Mouse (Mus musculus) hindbrain, embryonic 12.5 days (tissue): ENCODE data around the gene Atp6v1g1. TPM values are rescaled to one million over a fixed set of nuclear protein-coding genes. Genes with fewer than 3 reads are reported as not detected.

Experiments used
- ATAC-seq: fragments of 200-750 bp; cut with Nextera tagmentation; 2 replicates; pipeline ENCODE4 v1.8.0; 2017; ENCODE audit warnings: moderate TSS enrichment; ENCODE audit not compliant: low FRiP score
- H3K27ac ChIP-seq: fragments of 300-500 bp; sonication (generic); 2 replicates; pipeline ENCODE4 v1.5.1; 2016; ENCODE audit warnings: mild to moderate bottlenecking
- H3K27me3 ChIP-seq: fragments of 300-500 bp; sonication (generic); 2 replicates; pipeline ENCODE4 v1.6.1; 2016; ENCODE audit warnings: mild to moderate bottlenecking
- H3K36me3 ChIP-seq: fragments of 300-500 bp; sonication (generic); 2 replicates; pipeline ENCODE4 v1.6.1; 2016; ENCODE audit warnings: mild to moderate bottlenecking
- H3K4me1 ChIP-seq: fragments of 300-500 bp; sonication (generic); 2 replicates; pipeline ENCODE4 v1.6.1; 2016
- H3K4me2 ChIP-seq: fragments of 300-500 bp; sonication (generic); replicated peaks from 2 replicates; pipeline ENCODE4 v1.6.1; 2016; ENCODE audit warnings: mild to moderate bottlenecking
- H3K4me3 ChIP-seq: fragments of 300-500 bp; sonication (generic); 2 replicates; pipeline ENCODE4 v1.5.1; 2016; ENCODE audit warnings: mild to moderate bottlenecking
- H3K9ac ChIP-seq: fragments of 300-500 bp; sonication (generic); 2 replicates; pipeline ENCODE4 v1.6.1; 2016; ENCODE audit warnings: mild to moderate bottlenecking, moderate library complexity
- H3K9me3 ChIP-seq: fragments of 300-500 bp; sonication (generic); replicated peaks from 2 replicates; pipeline ENCODE4 v1.6.1; 2016; ENCODE audit warnings: mild to moderate bottlenecking
- WGBS: fragments of 180-500 bp; shearing (Covaris S2); methylation state at CpG from one replicate; pipeline ENCODE4 v1.1.7; 2016; 5-methylcytosine and 5-hydroxymethylcytosine counted together
- polyA plus RNA-seq: library from polyadenylated mRNA; unstranded; fragments of >200 nt; fragmentation: Nextera tagmentation; extraction: Ambion mirVana; gene quantifications from 2 replicates; pipeline ENCODE4 v1.2.1, GENCODE M21; 2016

Gene Atp6v1g1
- polyA plus RNA-seq, 1 experiment from 2014 or later: 365 TPM

DNA sequence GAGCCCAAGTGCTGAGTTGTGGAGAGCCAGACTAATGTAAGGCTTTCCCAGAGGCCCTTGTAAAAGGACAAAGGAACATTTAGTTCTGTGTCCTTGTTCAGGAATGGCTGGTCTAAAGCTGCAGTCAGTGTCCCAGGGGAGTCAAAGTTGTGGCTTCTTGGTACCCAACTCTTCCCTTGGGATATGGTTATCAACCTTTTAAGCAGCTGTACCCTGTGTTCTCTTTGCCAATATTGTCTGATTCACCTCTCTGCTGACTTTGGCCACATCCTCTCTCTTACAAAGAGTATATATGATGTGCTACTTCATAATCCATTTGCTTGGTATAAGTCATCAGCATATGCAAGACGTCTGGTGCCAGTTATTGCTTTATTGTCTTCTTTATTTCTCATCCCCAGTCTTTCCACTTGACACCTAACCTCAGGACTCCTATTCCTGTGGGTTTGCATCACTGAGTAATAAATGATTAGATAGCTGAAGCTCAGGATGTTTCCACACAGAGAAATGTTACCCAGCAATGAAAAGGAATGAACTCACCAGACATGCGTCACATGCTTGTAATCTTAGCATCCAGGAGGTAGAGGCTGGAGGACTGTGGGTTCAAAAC, 22.7 kb upstream of the Atp6v1g1 start:
- H3K27ac ChIP-seq: no peak overlapping the region
- H3K4me2 ChIP-seq: no peak overlapping the region
- no peak overlapping the region for H3K4me3 ChIP-seq
- no peaks in the 10 kb centered on the region for H3K9me3 ChIP-seq
- 80% methylated on average over 2 of the region's 2 CpGs for WGBS
- H3K27me3 ChIP-seq: no peaks in the 10 kb centered on the region
- H3K9ac ChIP-seq: no peak overlapping the region
- H3K36me3 ChIP-seq: no peaks in the 10 kb centered on the region
- H3K4me1 ChIP-seq: no peaks in the 10 kb centered on the region
- no peak for ATAC-seq

GRCm38 (mm10) chr4:63525514-63525913, 19.1 kb upstream of the Atp6v1g1 start:
- Histone ChIP-seq H3K9me3 (no peaks in the 10 kb centered on the region), H3K4me1 (no peaks in the 10 kb centered on the region), H3K4me3 (no peak overlapping the region), H3K27me3 (no peaks in the 10 kb centered on the region), H3K4me2 (no peak overlapping the region), H3K36me3 (no peaks in the 10 kb centered on the region), H3K9ac (no peak overlapping the region), H3K27ac (no peak overlapping the region)
- no peak for ATAC-seq
- 77% methylated on average over 8 of the region's 8 CpGs for WGBS

DNA sequence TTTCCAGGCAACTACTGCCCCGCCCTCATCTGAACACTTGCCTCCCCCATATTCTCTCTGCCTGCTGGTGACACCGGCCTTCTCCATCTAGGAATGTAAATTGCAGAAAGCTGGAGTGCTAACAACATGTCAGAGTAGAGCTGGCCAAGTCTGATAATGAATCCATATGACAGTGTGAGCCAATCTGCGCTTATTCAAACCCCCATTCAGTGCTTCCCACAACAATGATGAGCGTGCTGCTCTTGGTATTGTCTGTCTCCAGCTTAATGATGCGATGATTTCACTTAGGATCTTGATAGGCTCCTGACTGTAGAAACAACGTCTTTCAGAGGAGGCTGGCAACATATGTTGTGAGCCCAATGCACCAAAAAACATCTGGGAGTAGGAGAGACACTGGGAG, 15.6 kb upstream of the Atp6v1g1 start:
- Histone ChIP-seq H3K4me2 (no peak overlapping the region), H3K4me1 (no peaks in the 10 kb centered on the region), H3K27me3 (no peaks in the 10 kb centered on the region), H3K27ac (no peak overlapping the region), H3K9ac (no peak overlapping the region), H3K4me3 (no peak overlapping the region), H3K9me3 (no peaks in the 10 kb centered on the region), H3K36me3 (no peaks in the 10 kb centered on the region)
- no peak for ATAC-seq
- 73% methylated on average over 6 of the region's 6 CpGs for WGBS

DNA sequence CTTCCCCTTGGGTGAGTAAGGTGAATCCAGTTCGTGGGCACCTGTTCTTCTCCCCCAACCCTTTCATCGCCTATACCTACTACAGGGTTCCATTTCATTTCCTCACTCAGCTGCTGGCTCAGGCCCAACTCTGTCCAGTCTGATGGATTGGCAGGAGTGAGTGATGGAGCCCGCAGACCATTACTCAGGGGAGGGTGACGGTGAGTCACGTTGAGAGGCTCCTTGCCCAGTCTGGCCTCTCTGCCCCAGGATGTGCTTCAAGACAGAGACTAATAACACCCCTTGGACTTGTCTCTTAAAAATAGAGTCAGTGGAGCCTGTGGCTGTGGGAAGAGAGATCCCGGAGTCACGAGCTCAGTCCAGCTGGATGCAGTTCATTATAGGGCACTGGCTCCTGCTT, 14.2 kb upstream of the Atp6v1g1 start:
- ATAC-seq: no peak
- Histone ChIP-seq H3K4me2 (no peak overlapping the region), H3K9ac (no peak overlapping the region), H3K27ac (no peak overlapping the region), H3K36me3 (no peaks in the 10 kb centered on the region), H3K9me3 (no peaks in the 10 kb centered on the region), H3K4me1 (no peaks in the 10 kb centered on the region), H3K4me3 (no peak overlapping the region), H3K27me3 (no peaks in the 10 kb centered on the region)
- 82% methylated on average over 7 of the region's 7 CpGs for whole genome bisulfite sequencing

GRCm38 (mm10) chr4:63537602-63538001, 7.0 kb upstream of the Atp6v1g1 start:
- no peaks in the 10 kb centered on the region for H3K27me3 ChIP-seq
- no peak overlapping the region for H3K27ac ChIP-seq
- H3K9me3 ChIP-seq: no peaks in the 10 kb centered on the region
- no peak for ATAC-seq
- no peak overlapping the region for H3K4me3 ChIP-seq
- 87% methylated on average over 4 of the region's 4 CpGs for WGBS
- no peak overlapping the region for H3K4me2 ChIP-seq
- H3K4me1 ChIP-seq: no peaks in the 10 kb centered on the region
- H3K36me3 ChIP-seq: no peaks in the 10 kb centered on the region
- no peak overlapping the region for H3K9ac ChIP-seq

GRCm38 (mm10) chr4:63542209-63542608, 2.4 kb upstream of the Atp6v1g1 start:
- WGBS: 78% methylated on average over 2 of the region's 2 CpGs

GRCm38 (mm10) chr4:63543746-63544493, 652 bp upstream of the Atp6v1g1 start:
- peak overlapping the region; percentile 79 for H3K4me2 ChIP-seq
- no peaks in the 10 kb centered on the region for H3K27me3 ChIP-seq
- peaks cover 24% of the 10 kb centered on the region for H3K4me1 ChIP-seq
- peak overlapping the region; percentile 87 for H3K4me3 ChIP-seq
- peak overlapping the region; percentile 88 for H3K27ac ChIP-seq
- no peaks in the 10 kb centered on the region for H3K9me3 ChIP-seq
- WGBS: 59% methylated on average over 10 of the region's 10 CpGs
- peak overlapping the region; percentile 33; the same call in 1 of the 2 replicates for H3K9ac ChIP-seq
- peak; percentile 69 for ATAC-seq
- H3K36me3 ChIP-seq: peaks cover 6% of the 10 kb centered on the region

More at GRCm38 (mm10) chr4:63542209-63542608, 2.4 kb upstream of the Atp6v1g1 start:
- H3K27ac ChIP-seq: no peak overlapping the region
- no peak overlapping the region for H3K4me2 ChIP-seq
- H3K27me3 ChIP-seq: no peaks in the 10 kb centered on the region
- no peaks in the 10 kb centered on the region for H3K36me3 ChIP-seq
- no peak overlapping the region for H3K4me3 ChIP-seq
- H3K4me1 ChIP-seq: peaks cover 21% of the 10 kb centered on the region
- H3K9me3 ChIP-seq: no peaks in the 10 kb centered on the region
- H3K9ac ChIP-seq: no peak overlapping the region
- ATAC-seq: no peak

DNA sequence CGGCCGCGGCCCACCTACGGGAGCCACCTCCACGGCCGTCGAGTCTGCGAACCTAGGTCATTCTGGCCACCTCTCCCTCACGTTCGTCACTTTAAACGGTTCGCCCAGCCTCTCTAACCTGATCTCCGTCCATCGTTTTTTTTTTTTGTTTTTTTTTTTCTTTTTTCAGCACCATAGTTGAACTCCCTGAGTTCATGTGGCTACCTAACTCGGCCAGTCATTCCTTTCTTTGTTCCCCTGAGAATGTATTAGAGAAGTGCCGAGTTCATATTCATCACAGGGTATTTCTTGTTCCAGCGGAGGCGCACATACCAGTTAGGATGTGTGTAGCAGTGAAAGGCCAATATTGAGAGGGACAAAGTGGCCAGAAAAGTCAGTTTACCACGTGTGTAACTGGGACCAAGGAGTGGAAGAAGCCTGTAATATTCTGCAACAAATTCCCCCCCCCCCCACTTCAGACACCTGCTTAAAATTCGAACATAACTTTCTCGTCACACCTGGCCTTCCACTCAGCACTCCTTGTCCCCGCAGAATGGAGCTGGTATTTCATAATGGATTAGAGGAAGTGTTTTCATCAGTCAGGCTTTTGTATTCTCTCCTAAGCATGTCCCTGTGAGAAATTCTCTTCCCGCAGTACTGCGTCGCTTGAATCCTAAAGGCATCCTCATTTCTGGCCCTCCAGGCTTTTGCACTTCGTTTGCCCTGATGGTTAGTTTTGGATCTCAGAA, 823 bp downstream of the Atp6v1g1 start:
- peaks cover 24% of the 10 kb centered on the region for H3K4me1 ChIP-seq
- H3K36me3 ChIP-seq: peaks cover 15% of the 10 kb centered on the region
- no peaks in the 10 kb centered on the region for H3K27me3 ChIP-seq
- no peaks in the 10 kb centered on the region for H3K9me3 ChIP-seq
- peak overlapping the region; percentile 79 for H3K4me2 ChIP-seq
- no peak; the same call in 1 of the 2 replicates for ATAC-seq
- H3K27ac ChIP-seq: peak overlapping the region; percentile 88
- H3K9ac ChIP-seq: peak overlapping the region; percentile 93
- WGBS: 20% methylated on average over 26 of the region's 26 CpGs
- peak overlapping the region; percentile 87 for H3K4me3 ChIP-seq

DNA sequence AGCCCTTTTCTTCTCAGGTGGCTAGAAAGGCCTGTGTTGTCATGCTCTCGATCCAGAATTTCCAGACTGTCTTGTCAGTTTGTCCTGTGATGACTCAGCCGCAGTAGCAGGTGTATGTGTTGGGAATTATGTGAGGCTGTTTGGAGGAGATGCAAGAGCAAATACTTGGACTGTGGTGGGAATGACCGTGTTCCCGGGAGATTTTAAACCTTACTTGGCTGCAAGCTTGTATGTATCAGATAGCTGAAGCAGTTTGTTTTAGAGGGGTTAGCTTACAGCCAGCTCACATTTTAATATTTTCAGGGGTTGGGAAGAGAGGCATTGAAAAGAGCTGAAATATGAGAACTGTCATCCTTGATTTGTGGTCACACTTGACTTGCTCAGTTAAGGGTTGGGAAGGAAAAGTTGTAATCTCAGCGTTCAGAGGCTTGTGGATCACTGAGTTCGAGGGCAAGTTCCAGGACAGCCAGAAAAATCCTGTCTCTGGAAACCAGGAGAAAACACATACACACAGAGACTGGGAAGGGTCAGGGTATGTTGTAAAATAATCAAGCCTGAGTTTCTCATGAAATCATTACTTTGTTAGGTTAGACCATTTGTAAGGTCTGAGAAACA, 2.0 kb downstream of the Atp6v1g1 start:
- Histone ChIP-seq H3K9ac (0 out of 2 replicates have a peak overlapping the region, but pooled peaks have one; percentile 93), H3K27ac (no peak overlapping the region), H3K4me2 (peak overlapping the region; percentile 79), H3K4me1 (peaks cover 24% of the 10 kb centered on the region), H3K36me3 (peaks cover 25% of the 10 kb centered on the region), H3K4me3 (peak overlapping the region; percentile 87; the same call in 1 of the 2 replicates), H3K27me3 (no peaks in the 10 kb centered on the region), H3K9me3 (no peaks in the 10 kb centered on the region)
- 76% methylated on average over 6 of the region's 6 CpGs for WGBS
- no peak for ATAC-seq

DNA sequence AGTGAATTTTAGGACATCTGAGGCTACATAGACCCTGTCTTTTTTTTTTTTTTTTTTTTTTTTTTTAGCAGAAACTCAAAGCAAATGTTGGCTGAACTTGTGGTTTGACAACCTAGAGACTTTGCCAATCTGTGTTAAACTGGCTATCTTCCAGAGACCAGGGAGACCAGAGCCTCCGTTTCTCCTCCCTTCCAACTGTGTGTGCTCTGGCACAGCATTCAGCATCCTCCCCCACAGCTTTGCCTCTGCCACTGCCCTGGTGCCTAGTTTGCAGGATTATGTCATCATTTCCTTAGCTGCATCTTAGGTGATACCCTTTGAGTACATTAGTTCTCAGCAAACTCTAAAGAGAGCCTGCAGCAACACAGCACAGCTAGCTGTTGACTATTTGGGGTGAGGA, 3.2 kb downstream of the Atp6v1g1 start:
- 77% methylated on average over 1 of the region's 1 CpGs for WGBS
- H3K36me3 ChIP-seq: peaks cover 38% of the 10 kb centered on the region
- ATAC-seq: no peak
- no peak overlapping the region for H3K4me2 ChIP-seq
- no peak overlapping the region for H3K4me3 ChIP-seq
- H3K9me3 ChIP-seq: no peaks in the 10 kb centered on the region
- H3K27me3 ChIP-seq: no peaks in the 10 kb centered on the region
- no peak overlapping the region for H3K27ac ChIP-seq
- H3K4me1 ChIP-seq: peaks cover 24% of the 10 kb centered on the region
- H3K9ac ChIP-seq: no peak overlapping the region

- no peaks in the 10 kb centered on the region for H3K27me3 ChIP-seq
- ATAC-seq: no peak
- H3K4me1 ChIP-seq: peaks cover 25% of the 10 kb centered on the region
- no peak overlapping the region for H3K27ac ChIP-seq
- no peak overlapping the region for H3K4me2 ChIP-seq
- H3K9ac ChIP-seq: no peak overlapping the region
- 80% methylated on average over 3 of the region's 3 CpGs for WGBS
- H3K36me3 ChIP-seq: peaks cover 42% of the 10 kb centered on the region
- H3K9me3 ChIP-seq: no peaks in the 10 kb centered on the region
- H3K4me3 ChIP-seq: no peak overlapping the region
Measured at GRCm38 (mm10) chr4:63548491-63548890, 3.9 kb downstream of the Atp6v1g1 start.

DNA sequence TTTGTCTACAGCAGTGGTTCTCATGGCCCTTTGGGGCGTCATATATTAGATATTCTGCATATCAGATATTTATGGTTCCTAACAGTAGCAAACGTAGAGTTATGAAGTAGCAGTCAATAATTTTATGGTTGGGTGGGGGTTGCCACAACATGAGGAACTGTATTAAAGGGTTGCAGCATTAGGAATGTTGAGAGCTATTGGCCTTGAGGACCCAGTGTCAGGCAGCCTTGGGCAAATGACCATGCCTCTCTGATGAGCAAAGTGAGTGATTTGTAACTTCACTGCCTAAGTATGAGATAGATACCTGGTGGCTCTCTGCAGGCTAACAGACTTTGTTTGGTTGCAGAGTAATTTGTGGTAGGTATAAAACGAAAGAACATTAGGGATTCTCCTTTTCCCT, 6.3 kb downstream of the Atp6v1g1 start:
- H3K9me3 ChIP-seq: no peaks in the 10 kb centered on the region
- no peak overlapping the region for H3K9ac ChIP-seq
- no peak for ATAC-seq
- peaks cover 42% of the 10 kb centered on the region for H3K36me3 ChIP-seq
- H3K4me1 ChIP-seq: peaks cover 19% of the 10 kb centered on the region
- H3K27ac ChIP-seq: no peak overlapping the region
- H3K4me3 ChIP-seq: no peak overlapping the region
- 96% methylated on average over 3 of the region's 3 CpGs for WGBS
- H3K27me3 ChIP-seq: no peaks in the 10 kb centered on the region
- no peak overlapping the region for H3K4me2 ChIP-seq
